Mouse (Mus musculus) ovary, adult 18-20 months (tissue): ENCODE data around the gene Cops2.
A peak's percentile ranks its signal among the peaks of the same experiment; 100 is the strongest.

Experiments
- DNase-seq: peaks from one replicate; pipeline ENCODE4 v3.0.0; 2022; ENCODE audit warnings: low spot score, mixed read lengths

Cops2 gene

DNA sequence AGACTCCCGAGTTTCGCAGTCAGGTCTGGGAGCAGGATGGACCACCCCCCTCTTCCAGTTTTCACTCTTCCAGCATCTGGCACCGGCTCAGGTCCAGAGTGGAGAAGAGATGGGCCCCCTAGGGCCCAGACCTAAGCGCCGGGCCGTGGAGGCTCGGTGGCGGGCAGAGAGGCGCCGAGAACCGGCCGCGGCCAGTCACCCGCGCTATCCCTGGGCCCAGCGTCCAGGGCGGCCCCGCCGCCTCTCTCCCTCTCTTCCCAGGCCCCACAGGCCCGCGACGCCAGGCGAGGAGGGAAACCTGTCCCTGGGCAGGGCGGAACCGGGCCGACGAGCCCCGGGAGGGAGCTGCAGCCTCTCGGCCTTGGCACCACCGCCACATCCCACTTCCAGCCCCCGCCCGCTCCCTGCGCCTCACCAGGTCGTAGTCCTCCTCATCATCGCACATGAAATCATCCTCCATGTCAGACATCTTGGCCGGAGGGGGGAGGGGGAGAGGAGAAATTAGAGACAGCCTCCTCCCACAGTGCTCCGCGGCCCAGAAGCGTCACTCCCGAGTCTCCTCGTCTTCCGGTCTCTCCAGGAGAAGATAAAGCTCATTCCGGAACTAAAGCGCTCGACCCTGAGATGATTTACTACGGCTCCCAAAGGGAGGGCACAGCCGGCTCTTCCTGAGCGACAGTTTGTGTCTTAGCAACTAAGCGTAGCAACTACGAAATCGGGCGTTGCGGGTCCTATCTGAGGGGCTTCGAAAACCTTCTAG lies at the start of gene Cops2, which contains the start of gene Galk2:
TSS of gene Cops2 (minus strand) at position 619 of the 760 bp plus-strand sequence.
TSS of gene Galk2 (plus strand) at position 589 of the 760 bp plus-strand sequence.
- DNase-seq = peak; percentile 91

DNA sequence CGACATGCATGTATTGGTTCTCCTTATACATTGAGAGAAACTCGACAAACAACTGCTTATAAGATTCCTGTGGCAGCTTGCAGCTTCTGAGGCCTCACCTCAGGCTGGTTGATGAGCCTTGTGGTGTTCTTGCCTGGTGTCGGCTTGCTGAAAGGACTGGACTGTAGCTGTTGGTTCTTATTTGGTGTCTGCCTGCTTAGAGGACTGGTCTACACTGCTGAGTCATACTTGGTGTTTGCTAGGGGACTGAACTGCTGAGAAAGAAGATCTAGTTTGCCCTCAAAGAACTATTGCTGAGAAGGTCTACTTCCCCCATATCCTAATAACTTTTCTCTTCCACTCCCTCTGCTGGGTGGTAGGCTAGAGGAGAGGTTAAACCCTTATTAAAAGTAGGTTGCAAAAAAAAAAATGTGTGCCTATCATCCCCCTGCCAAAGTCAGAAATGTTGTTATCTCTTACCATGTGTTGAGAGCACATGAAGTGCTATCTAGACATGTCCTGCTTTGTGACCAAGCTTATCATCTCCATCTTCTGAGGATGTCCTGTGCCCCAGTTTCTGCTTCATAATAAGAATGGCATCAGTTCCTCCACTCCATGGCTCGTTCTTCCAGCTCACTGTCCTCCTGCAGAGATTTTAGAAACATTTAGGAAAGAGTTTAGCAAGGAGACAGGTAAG lies 48.8 kb upstream of the Cops2 start:
- DNase-seq = no peak

GRCm38 (mm10) chr2:125906407-125907066 lies 47.6 kb upstream of the Cops2 start:
- DNase-seq = no peak

DNA sequence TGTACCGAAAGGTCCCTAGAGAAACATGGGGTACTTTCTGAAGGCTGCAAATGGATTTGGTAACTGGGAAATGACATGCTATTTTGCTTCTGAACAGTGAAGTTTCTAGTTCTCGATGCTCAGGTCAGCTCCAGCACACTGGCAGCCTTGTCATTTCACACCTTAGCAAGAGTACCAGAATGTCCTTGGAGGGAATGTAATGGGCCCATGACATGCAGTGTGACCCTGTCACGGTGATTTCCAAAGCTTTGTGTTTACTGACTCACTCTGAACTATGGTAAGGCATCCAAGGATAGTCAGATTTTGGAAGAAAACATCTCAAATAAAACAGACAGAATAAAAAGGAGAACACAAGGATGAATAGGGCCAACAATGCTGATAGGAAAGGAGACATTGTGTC lies 42.5 kb upstream of the Cops2 start:
- DNase-seq = no peak

DNA sequence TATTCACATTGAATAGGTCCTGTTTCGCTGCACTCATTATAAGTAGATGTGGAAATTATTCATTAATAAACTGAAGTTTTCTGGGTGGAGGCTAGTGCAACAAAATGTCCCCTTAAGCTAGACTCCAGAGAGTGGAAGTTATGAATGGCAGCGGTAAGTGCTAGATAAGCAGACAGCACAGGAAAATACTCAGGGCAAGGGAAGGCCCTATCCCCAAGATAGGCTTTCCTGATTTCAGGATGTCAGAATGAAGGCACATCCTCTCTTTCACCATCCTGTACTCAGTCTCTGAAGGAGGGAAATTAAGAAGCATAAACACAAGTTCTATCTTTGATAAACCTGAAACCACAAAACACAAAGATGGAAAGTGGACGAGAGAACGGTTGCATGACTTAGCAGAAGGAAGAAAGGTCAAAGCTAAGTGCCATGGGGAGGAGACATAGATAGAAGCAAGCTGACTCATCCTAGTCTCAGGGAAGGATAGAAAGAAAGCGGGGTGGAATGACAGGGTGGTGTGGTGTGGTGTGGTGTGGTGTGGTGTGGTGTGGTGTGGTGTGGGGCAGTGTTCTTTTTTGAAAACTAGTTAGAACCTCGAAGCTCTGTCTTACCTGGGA lies 42.0 kb upstream of the Cops2 start:
- no peak for DNase-seq

- no peak for DNase-seq
These were observed 37.4 kb upstream of the Cops2 start for GRCm38 (mm10) chr2:125896355-125896754.

GRCm38 (mm10) chr2:125895099-125895498 lies 36.2 kb upstream of the Cops2 start:
- no peak for DNase-seq

GRCm38 (mm10) chr2:125893096-125893495 lies 34.2 kb upstream of the Cops2 start:
- no peak for DNase-seq

- no peak for DNase-seq
These were observed 27.1 kb upstream of the Cops2 start for GRCm38 (mm10) chr2:125885891-125886576.

GRCm38 (mm10) chr2:125870159-125870558 lies 11.2 kb upstream of the Cops2 start:
- no peak for DNase-seq

DNA sequence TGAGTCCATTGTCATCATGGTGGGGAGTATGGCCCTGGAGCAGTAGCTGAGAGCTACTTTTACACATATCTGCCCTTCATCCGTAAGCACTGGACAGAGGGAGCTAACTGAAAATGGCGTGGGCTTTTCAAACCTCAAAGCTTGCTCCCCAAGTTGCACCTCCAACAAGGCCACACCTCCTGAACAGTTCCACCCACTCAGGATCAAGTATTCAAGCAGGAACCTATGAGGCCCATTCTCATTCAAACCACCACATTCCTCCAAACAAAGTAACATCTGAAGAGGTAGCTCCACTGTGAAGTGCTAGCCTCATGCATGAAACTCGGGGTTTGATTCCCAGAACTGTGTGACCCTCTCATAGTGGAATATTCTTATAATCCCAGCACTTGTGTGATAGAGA lies 9.4 kb upstream of the Cops2 start:
- no peak for DNase-seq

- DNase-seq = peak; percentile 44
These were observed 7.3 kb upstream of the Cops2 start for GRCm38 (mm10) chr2:125866058-125866740.

DNA sequence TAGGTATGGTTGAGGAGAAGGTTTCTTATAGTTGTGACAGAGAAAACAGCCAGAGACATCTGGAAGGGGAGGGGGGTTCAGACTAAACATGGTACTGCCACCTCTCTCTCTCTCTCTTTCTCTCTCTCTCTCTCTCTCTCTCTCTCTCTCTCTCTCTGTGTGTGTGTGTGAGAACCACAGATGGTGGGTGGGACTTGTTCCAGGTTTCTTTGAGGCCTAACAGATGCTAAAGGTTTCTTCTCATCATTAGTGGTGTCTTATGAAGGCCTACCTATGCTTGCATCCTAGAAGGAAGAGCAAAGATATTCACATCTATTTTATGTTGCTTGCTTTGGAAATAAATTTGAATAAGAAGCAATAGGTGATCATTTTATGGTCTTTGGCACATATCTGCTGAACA lies 6.6 kb upstream of the Cops2 start:
- no peak for DNase-seq

- DNase-seq = no peak
These were observed 5.6 kb upstream of the Cops2 start for GRCm38 (mm10) chr2:125864551-125864950.

DNA sequence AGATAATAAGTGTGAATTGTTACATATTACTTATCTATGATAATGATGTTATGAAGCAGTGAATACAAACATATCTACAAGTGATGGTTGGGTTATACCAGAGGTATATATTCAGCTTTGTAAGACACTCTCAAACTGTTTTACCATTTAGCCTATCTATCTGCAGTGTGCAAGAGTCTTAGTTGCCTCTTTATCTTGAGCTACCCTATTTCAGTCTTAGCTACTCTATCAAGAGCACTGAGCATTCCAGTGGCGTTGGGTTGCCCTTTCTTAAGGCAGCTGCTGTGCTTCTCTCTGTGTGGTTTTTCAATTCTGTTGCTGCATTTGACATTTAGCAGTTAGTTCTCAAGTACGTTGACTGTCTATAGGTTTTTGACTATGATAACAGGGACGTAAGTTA lies 4.9 kb upstream of the Cops2 start:
- DNase-seq = no peak

DNA sequence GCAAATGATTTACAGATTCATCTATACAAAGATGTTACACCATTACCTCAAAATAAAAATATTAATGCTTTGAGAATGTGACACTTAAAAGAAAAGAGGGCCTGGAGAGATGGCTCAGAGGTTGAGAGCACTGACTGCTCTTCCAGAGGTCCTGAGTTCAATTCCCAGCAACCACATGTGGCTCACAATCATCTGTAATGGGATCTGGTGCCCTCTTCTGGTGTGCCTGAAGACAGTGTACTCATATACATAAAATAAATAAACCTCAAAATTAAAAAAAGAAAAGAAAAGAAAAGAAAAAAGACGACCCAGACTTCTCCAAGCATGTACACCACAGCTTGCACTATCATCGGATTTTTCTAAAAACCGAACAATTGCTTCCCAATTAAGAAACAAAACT lies 1.2 kb downstream of the Cops2 start:
- no peak for DNase-seq

DNA sequence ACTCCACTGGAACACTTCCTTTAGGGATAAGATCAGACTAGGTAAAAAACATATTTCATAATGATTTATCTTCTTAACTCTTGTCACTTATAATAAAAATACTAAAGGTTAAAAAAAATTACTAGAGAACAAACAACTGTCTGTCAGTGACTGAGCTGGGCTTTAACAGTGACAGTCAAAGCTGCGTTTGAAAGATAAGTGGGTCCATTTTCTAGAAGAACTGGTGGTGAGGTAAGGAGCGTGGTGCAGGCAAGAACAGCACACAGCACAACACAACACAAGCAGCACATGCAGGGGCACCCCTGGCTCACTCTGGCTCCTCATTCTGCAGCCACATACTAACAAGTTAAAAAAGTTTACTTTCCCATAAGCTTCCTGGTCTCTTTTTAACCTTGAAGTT lies 7.7 kb downstream of the Cops2 start:
- no peak for DNase-seq

GRCm38 (mm10) chr2:125838708-125839284 lies 20.1 kb downstream of the Cops2 start:
- DNase-seq = no peak

GRCm38 (mm10) chr2:125838091-125838490 lies 20.8 kb downstream of the Cops2 start:
- DNase-seq = no peak

GRCm38 (mm10) chr2:125829924-125830323 lies 29.0 kb downstream of the Cops2 start:
- no peak for DNase-seq

GRCm38 (mm10) chr2:125827898-125828297 lies 31.0 kb downstream of the Cops2 start:
- DNase-seq = no peak
